Mouse (Mus musculus): ENCODE data around the gene Itgae. TPM values are rescaled to one million over a fixed set of nuclear protein-coding genes. Genes with fewer than 3 reads are reported as not detected.
A peak's percentile ranks its signal among the peaks of the same experiment; 100 is the strongest.

Itgae gene
- total RNA-seq, 2 experiments from 2014 or later: 0.53 to 0.55 TPM

- DNase-seq (ENCODE audit: low spot score in 2 of 2): peak; percentile 96 to 97
- intact Hi-C loops (cut with DNase I): no loop called here
These were observed 86.5 kb downstream of the Itgae start, which contains the start of the genes Emc6 and Tax1bp3 for GRCm38 (mm10) chr11:73176608-73177508. Gene Emc6 (minus strand): TSS chr11:73177037. Gene Tax1bp3 (plus strand): TSS chr11:73177083.

- intact Hi-C loops (cut with DNase I): no loop called here
- DNase-seq (ENCODE audit: low spot score in 2 of 2): peak; percentile 19 to 21
These were observed 87.1 kb downstream of the Itgae start for GRCm38 (mm10) chr11:73177509-73177875.

- no peak for DNase-seq (ENCODE audit: low spot score in 2 of 2)
- intact Hi-C loops (cut with DNase I): no loop called here
These were observed 87.5 kb downstream of the Itgae start for GRCm38 (mm10) chr11:73177895-73178294.

- DNase-seq (ENCODE audit: low spot score in 2 of 2): no peak
- intact Hi-C loops (cut with DNase I): no loop called here
These were observed 95.7 kb downstream of the Itgae start for GRCm38 (mm10) chr11:73185872-73186615.

GRCm38 (mm10) chr11:73187231-73187630 is 96.8 kb downstream of the Itgae start:
- intact Hi-C loops (cut with DNase I): no loop called here
- no peak for DNase-seq (ENCODE audit: low spot score in 2 of 2)

GRCm38 (mm10) chr11:73193047-73193446 is 102.7 kb downstream of the Itgae start:
- peak in 1 of 2 experiments; percentile 27 for DNase-seq (ENCODE audit: low spot score in 2 of 2)

GRCm38 (mm10) chr11:73194444-73194843 is 104.1 kb downstream of the Itgae start:
- intact Hi-C loops (cut with DNase I): no loop called here
- no peak for DNase-seq (ENCODE audit: low spot score in 2 of 2)

More at GRCm38 (mm10) chr11:73193047-73193446, 102.7 kb downstream of the Itgae start:
- intact Hi-C loops (cut with DNase I): no loop called here

Other genes with a start within 250 kb of the Itgae start
- 1 to 10 TPM; 7.9 to 8.5 TPM for gene Atp2a3, start 129.4 kb upstream of the Itgae start, total RNA-seq (2021)
- 1 to 10 TPM; 1.2 to 1.3 TPM for gene P2rx1, start 91.5 kb upstream of the Itgae start, total RNA-seq (2021)
- 10 to 100 TPM; 47.2 to 53.4 TPM for gene Camkk1, start 71.6 kb upstream of the Itgae start, total RNA-seq (2021)
- gene Ncbp3, start 42.8 kb upstream of the Itgae start, total RNA-seq (2021): 1 to 10 TPM; 8.0 to 9.7 TPM
- under 1 TPM; 0.40 to 0.61 TPM for gene Haspin, start 47.7 kb downstream of the Itgae start, total RNA-seq (2021)
- under 1 TPM; 0.24 to 0.76 TPM for gene P2rx5, start 69.8 kb downstream of the Itgae start, total RNA-seq (2021)
- gene Emc6, start 86.5 kb downstream of the Itgae start, total RNA-seq (2021): 10 to 100 TPM; 67.0 to 70.3 TPM
- gene Tax1bp3, start 86.5 kb downstream of the Itgae start, total RNA-seq (2021): 10 to 100 TPM; 14.5 to 16.3 TPM
- 10 to 100 TPM; 15.5 to 18.9 TPM for gene Ctns, start 108.5 kb downstream of the Itgae start, total RNA-seq (2021)
- gene Shpk, start 108.9 kb downstream of the Itgae start, total RNA-seq (2021): 1 to 10 TPM; 2.2 TPM
- under 1 TPM; 0.13 to 0.42 TPM for gene Trpv1, start 143.7 kb downstream of the Itgae start, total RNA-seq (2021)
- gene Trpv3, start 176.8 kb downstream of the Itgae start, total RNA-seq (2021): under 1 TPM; 0.17 to 0.35 TPM
- gene Aspa, start 239.0 kb downstream of the Itgae start, total RNA-seq (2021): 1 to 10 TPM; 3.2 to 4.0 TPM
- gene Gm49340, start 239.2 kb downstream of the Itgae start, total RNA-seq (2021): not detected
- gene Spata22, start 239.2 kb downstream of the Itgae start, total RNA-seq (2021): not detected

All from left cerebral cortex, postnatal 14 days (tissue).